20 mouse cellular contexts compared by ENCODE assay signal in genomic region chr4:49676790-49677189, GRCm38 (mm10). TPM values are rescaled to one million over a fixed set of nuclear protein-coding genes. Genes with fewer than 3 reads are reported as not detected.
"Had no signal": no experiment of that assay in that cellular context is flagged by ENCODE, and none has a peak within 500 bp of the region (broad histone marks: within the 10 kb centered on the region; RNA-seq: fewer than 3 reads in every experiment).

No protein-coding gene starts in this region.

- H3K4me3 ChIP-seq: midbrain, embryonic 10.5 days; midbrain, embryonic 12.5 days; myocyte; neural tube, embryonic 13.5 days; neural tube, embryonic 15.5 days; stomach, embryonic 15.5 days had no signal

- H3K9ac ChIP-seq: lung, embryonic 14.5 days; midbrain, embryonic 12.5 days; neural tube, embryonic 13.5 days; neural tube, embryonic 15.5 days; stomach, embryonic 15.5 days had no signal

- DNase-seq: midbrain, embryonic 14.5 days; retina, postnatal 1 day; right cerebral cortex, adult 18-20 months; right cerebral cortex, postnatal 25 days; thymus, adult 2 months; thymus, postnatal 25 days; thymus, postnatal 4 days had no signal

- H3K27me3 ChIP-seq: midbrain, embryonic 12.5 days; neural tube, embryonic 13.5 days; neural tube, embryonic 15.5 days; stomach, embryonic 15.5 days had no signal

- H3K9me3 ChIP-seq: midbrain, embryonic 10.5 days; midbrain, embryonic 12.5 days; neural tube, embryonic 13.5 days; neural tube, embryonic 15.5 days; stomach, embryonic 15.5 days had no signal

- ATAC-seq: midbrain, embryonic 16.5 days had no signal

- H3K4me1 ChIP-seq: midbrain, embryonic 10.5 days; midbrain, embryonic 12.5 days; neural tube, embryonic 13.5 days; neural tube, embryonic 15.5 days; stomach, embryonic 15.5 days had no signal

- H3K27ac ChIP-seq: midbrain, embryonic 10.5 days; midbrain, embryonic 12.5 days; neural tube, embryonic 13.5 days; neural tube, embryonic 15.5 days; stomach, embryonic 15.5 days; stomach, postnatal 0 days had no signal

- H3K4me2 ChIP-seq: lung, embryonic 14.5 days; midbrain, embryonic 12.5 days; neural tube, embryonic 13.5 days; neural tube, embryonic 15.5 days; stomach, embryonic 15.5 days had no signal

- H3K36me3 ChIP-seq: midbrain, embryonic 10.5 days; midbrain, embryonic 12.5 days; neural tube, embryonic 13.5 days; neural tube, embryonic 15.5 days; stomach, embryonic 15.5 days had no signal

RNA-seq across cellular contexts. Expression of gene Ppp3r2, which starts 5.0 kb away (rescaled TPM):
- total RNA-seq: megakaryocyte-erythroid progenitor cell, adult 5-6 weeks had no signal
- polyA plus RNA-seq: liver, embryonic 16.5 days; lung, embryonic 14.5 days; midbrain, embryonic 10.5 days; myocyte; spleen, adult 2 months; urinary bladder, adult 2 months had no signal
